Mouse (Mus musculus): Measurements from ENCODE around the gene Snph.

Snph gene

GRCm38 (mm10) chr2:151542323-151543062 lies 89.9 kb downstream of the Snph start, which contains the start of gene Fkbp1a:
TSS of gene Fkbp1a (plus strand) at chr2:151542483.
- DNase-seq: peak; percentile 99

Measured in cerebellum, postnatal 10 days (tissue).